Mouse (Mus musculus): ENCODE measurements around the gene P2ry10. TPM values are rescaled to one million over a fixed set of nuclear protein-coding genes. Genes with fewer than 3 reads are reported as not detected.
"Not testable (repeated sequence)": the region's sequence is repeated elsewhere in the genome, so short reads cannot be mapped to it uniquely, and the experiment has no call there.

P2ry10 gene
- total RNA-seq (2018; cell fraction: chromatin; rRNA removed): under 1 TPM in 2 of 26 experiments, not detected in 24; 0.22 to 0.49 TPM
- under 1 TPM; 0.15 to 0.99 (median 0.29) TPM for total RNA-seq (2018; cell fraction: cytosol; rRNA removed)
- 1 to 10 TPM in 1 of 26 experiments, under 1 TPM in 16, not detected in 9; 0.18 to 1.1 (median 0.37) TPM for total RNA-seq (2018; cell fraction: nucleus; rRNA removed)
- 0.16 to 0.76 TPM (median 0.25 TPM) in 3 replicates for polyA plus RNA-seq (2018)

GRCm38 (mm10) chrX:107088177-107088576, at the start of gene P2ry10:
TSS of gene P2ry10 (plus strand) at chrX:107088492.
- Histone ChIP-seq H3K36me3 (ENCODE audit: inconsistent target) (no peaks in the 10 kb centered on the region), H3K27ac (no peak within 1 kb of the TSS), H3K4me3 (ENCODE audit: inconsistent target) (no peak within 1 kb of the TSS), H3K79me2 (ENCODE audit: inconsistent target) (no peaks in the 10 kb centered on the region)
- WGBS (ENCODE audit: missing documents): 17% methylated on average over 3 of the region's 4 CpGs

DNA sequence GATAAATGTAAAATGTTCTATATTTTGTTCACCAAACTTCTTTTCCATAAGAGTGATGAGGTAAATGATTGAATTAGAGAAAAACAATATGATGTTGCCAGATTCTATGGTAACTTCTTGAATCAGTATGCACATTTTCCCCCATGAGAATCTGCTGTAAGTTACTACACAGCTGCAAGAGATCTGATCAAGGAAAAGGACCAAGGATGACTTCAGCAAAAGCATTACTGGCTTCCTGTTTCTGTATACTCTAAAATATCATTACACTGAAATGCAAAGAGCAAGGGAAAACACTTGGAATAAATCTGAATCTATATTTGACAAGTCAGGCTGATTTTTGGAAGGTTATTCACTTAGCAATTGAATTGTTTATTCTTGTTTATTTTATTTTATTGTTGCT, 49.1 kb upstream of the P2ry10 start:
- Histone ChIP-seq H3K27ac (no peak overlapping the region), H3K79me2 (ENCODE audit: inconsistent target) (no peaks in the 10 kb centered on the region), H3K4me3 (ENCODE audit: inconsistent target) (no peak overlapping the region), H3K36me3 (ENCODE audit: inconsistent target) (no peaks in the 10 kb centered on the region)

DNA sequence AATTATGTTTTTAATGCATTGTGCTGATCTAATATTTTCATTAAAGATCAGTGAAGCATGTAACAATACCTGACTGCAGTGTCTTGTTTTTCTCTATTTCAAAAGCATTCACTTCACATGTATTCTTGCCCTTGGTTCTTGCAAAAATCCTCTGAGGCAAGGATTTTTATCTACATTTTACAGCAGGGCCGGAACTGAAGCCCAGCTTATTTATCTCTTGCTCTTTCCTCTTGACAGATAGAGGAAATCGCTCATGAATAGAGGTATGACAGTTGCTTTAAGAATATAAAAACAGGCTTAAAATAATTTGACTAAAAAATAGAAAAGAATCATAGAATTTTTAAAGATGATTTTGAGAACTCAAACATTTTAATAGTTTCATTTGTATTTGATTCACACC, 48.7 kb upstream of the P2ry10 start:
- 50% methylated on average over 2 of the region's 2 CpGs for WGBS (ENCODE audit: missing documents)
- Histone ChIP-seq H3K27ac (no peak overlapping the region), H3K79me2 (ENCODE audit: inconsistent target) (no peaks in the 10 kb centered on the region), H3K36me3 (ENCODE audit: inconsistent target) (no peaks in the 10 kb centered on the region), H3K4me3 (ENCODE audit: inconsistent target) (no peak overlapping the region)

DNA sequence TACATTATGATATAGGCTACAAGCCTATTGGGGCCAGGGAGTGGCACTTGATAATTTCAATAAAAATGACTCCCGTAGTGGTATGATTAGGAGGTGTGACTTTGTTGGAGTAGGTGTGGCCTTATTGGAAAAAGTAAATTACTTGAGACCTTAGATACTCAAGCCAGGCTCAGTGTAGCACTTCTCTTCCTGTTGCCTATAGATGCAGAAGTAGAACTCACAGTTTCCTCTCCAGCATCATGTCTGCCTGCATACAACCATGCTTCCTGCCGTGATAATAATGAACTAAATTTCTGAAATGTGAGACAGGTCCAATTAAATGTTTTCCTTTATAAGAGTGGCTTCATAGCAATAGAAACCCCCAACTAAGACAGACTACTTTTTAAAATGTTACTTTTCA, 45.9 kb upstream of the P2ry10 start:
- no peak overlapping the region for H3K27ac ChIP-seq
- no peaks in the 10 kb centered on the region for H3K79me2 ChIP-seq (ENCODE audit: inconsistent target)
- WGBS (ENCODE audit: missing documents): 90% methylated on average over 2 of the region's 2 CpGs
- H3K4me3 ChIP-seq (ENCODE audit: inconsistent target): no peak overlapping the region
- H3K36me3 ChIP-seq (ENCODE audit: inconsistent target): no peaks in the 10 kb centered on the region

- H3K36me3 ChIP-seq (ENCODE audit: inconsistent target); H3K79me2 ChIP-seq (ENCODE audit: inconsistent target); H3K27ac ChIP-seq; H3K4me3 ChIP-seq (ENCODE audit: inconsistent target): not testable (repeated sequence)
- WGBS (ENCODE audit: missing documents): no CpG with 5 or more reads among the region's 2 CpGs
Measured at GRCm38 (mm10) chrX:107083407-107083806, 4.9 kb upstream of the P2ry10 start.

DNA sequence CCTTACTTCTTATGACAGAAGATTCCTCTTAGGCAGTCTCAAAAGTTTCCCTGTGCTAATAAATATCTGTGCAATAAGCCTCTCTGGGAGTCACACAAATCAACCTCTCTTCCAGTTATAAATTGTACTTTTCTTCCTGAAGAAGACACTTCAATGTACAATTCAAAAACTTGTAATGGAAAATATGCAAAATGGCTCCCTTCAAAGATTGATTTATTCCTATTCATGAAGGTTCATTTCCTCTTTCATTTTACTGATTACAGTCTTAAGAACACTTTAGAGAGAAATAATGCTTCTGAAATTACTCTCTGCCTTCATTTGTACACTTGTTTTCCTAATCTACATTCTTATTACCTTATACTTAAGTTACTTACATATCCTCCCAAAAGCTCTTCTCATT, 4.0 kb upstream of the P2ry10 start:
- Histone ChIP-seq H3K4me3 (ENCODE audit: inconsistent target) (no peak overlapping the region), H3K79me2 (ENCODE audit: inconsistent target) (no peaks in the 10 kb centered on the region), H3K27ac (no peak overlapping the region), H3K36me3 (ENCODE audit: inconsistent target) (no peaks in the 10 kb centered on the region)

GRCm38 (mm10) chrX:107089131-107089530, 839 bp downstream of the P2ry10 start:
- WGBS (ENCODE audit: missing documents): 43% methylated on average over 5 of the region's 5 CpGs
- no peak overlapping the region for H3K4me3 ChIP-seq (ENCODE audit: inconsistent target)
- no peaks in the 10 kb centered on the region for H3K79me2 ChIP-seq (ENCODE audit: inconsistent target)
- H3K36me3 ChIP-seq (ENCODE audit: inconsistent target): no peaks in the 10 kb centered on the region
- H3K27ac ChIP-seq: no peak overlapping the region

- Histone ChIP-seq H3K27ac (no peak overlapping the region), H3K4me3 (ENCODE audit: inconsistent target) (no peak overlapping the region), H3K36me3 (ENCODE audit: inconsistent target) (no peaks in the 10 kb centered on the region), H3K79me2 (ENCODE audit: inconsistent target) (no peaks in the 10 kb centered on the region)
- 30% methylated on average over 1 of the region's 1 CpGs for WGBS (ENCODE audit: missing documents)
Measured at GRCm38 (mm10) chrX:107089930-107090329, 1.6 kb downstream of the P2ry10 start.

GRCm38 (mm10) chrX:107095633-107096032, 7.3 kb downstream of the P2ry10 start:
- H3K36me3 ChIP-seq (ENCODE audit: inconsistent target): no peaks in the 10 kb centered on the region
- H3K27ac ChIP-seq: no peak overlapping the region
- H3K4me3 ChIP-seq (ENCODE audit: inconsistent target): no peak overlapping the region
- 45% methylated on average over 3 of the region's 3 CpGs for WGBS (ENCODE audit: missing documents)
- no peaks in the 10 kb centered on the region for H3K79me2 ChIP-seq (ENCODE audit: inconsistent target)

DNA sequence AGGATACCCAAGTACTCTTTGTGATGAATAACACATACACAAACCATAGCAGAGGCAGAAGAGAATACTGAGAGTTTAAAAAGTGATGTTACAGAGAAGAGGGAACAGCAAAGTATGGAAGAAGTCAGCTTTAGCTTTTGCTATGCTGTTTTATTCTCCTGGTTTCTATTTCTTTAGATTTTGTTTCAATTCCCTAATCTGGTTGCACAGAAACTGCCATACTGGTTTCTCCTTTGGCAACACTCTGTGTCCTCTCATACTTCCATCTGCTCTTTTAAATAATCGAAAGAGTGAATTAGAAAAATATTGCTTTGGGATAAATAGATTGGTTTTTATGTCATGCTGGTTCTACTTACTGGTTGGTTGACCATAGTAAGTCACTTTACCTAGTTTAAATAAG, 28.0 kb downstream of the P2ry10 start:
- H3K27ac ChIP-seq: no peak overlapping the region
- no peaks in the 10 kb centered on the region for H3K79me2 ChIP-seq (ENCODE audit: inconsistent target)
- 60% methylated on average over 1 of the region's 1 CpGs for WGBS (ENCODE audit: missing documents)
- no peaks in the 10 kb centered on the region for H3K36me3 ChIP-seq (ENCODE audit: inconsistent target)
- no peak overlapping the region for H3K4me3 ChIP-seq (ENCODE audit: inconsistent target)

- Histone ChIP-seq H3K27ac (no peak overlapping the region), H3K4me3 (ENCODE audit: inconsistent target) (no peak overlapping the region), H3K79me2 (ENCODE audit: inconsistent target) (no peaks in the 10 kb centered on the region), H3K36me3 (ENCODE audit: inconsistent target) (no peaks in the 10 kb centered on the region)
- 30% methylated on average over 1 of the region's 1 CpGs for WGBS (ENCODE audit: missing documents)
Measured at GRCm38 (mm10) chrX:107116987-107117386, 28.7 kb downstream of the P2ry10 start.

GRCm38 (mm10) chrX:107143184-107143583, 54.9 kb downstream of the P2ry10 start:
- Histone ChIP-seq H3K4me3 (ENCODE audit: inconsistent target) (no peak overlapping the region), H3K79me2 (ENCODE audit: inconsistent target) (no peaks in the 10 kb centered on the region), H3K27ac (peak overlapping the region; percentile 48), H3K36me3 (ENCODE audit: inconsistent target) (no peaks in the 10 kb centered on the region)
- WGBS (ENCODE audit: missing documents): 29% methylated on average over 3 of the region's 3 CpGs

- Histone ChIP-seq H3K79me2 (ENCODE audit: inconsistent target) (no peaks in the 10 kb centered on the region), H3K4me3 (ENCODE audit: inconsistent target) (no peak overlapping the region), H3K36me3 (ENCODE audit: inconsistent target) (no peaks in the 10 kb centered on the region), H3K27ac (peak overlapping the region; percentile 48)
- WGBS (ENCODE audit: missing documents): 22% methylated on average over 2 of the region's 2 CpGs
Measured at GRCm38 (mm10) chrX:107143930-107144329, 55.6 kb downstream of the P2ry10 start.

DNA sequence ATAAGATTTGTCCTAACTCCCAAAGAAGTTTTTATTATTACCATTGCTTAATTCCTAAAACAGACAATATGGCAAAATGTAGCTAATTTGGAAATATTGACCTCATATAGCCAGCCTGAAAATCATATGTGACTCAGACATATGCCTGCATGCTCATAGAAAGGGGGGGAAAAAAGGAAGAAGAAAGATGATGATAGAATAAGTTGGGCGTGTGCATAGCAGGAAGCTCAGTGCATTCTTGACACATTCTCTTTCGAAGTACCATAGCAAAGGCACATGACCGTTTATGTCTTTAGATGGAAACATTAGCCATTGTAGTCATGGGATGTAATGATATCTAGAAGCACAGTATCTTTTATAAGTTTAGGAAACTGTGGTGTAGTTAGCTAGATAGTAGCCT, 60.4 kb downstream of the P2ry10 start, which contains the start of gene P2ry10b:
TSS of gene P2ry10b (plus strand) at position 247 of the 400 bp plus-strand sequence.
- 36% methylated on average over 3 of the region's 3 CpGs for WGBS (ENCODE audit: missing documents)
- Histone ChIP-seq H3K27ac (peak within 1 kb of the TSS; percentile 80), H3K79me2 (ENCODE audit: inconsistent target) (peaks cover 18% of the 10 kb centered on the region), H3K4me3 (ENCODE audit: inconsistent target) (peak within 1 kb of the TSS; percentile 34), H3K36me3 (ENCODE audit: inconsistent target) (no peaks in the 10 kb centered on the region)

- Histone ChIP-seq H3K79me2 (ENCODE audit: inconsistent target) (peaks cover 25% of the 10 kb centered on the region), H3K4me3 (ENCODE audit: inconsistent target) (peak overlapping the region; percentile 34), H3K27ac (peak overlapping the region; percentile 80), H3K36me3 (ENCODE audit: inconsistent target) (no peaks in the 10 kb centered on the region)
- 23% methylated on average over 4 of the region's 4 CpGs for WGBS (ENCODE audit: missing documents)
Measured at GRCm38 (mm10) chrX:107149391-107149993, 61.2 kb downstream of the P2ry10 start.

DNA sequence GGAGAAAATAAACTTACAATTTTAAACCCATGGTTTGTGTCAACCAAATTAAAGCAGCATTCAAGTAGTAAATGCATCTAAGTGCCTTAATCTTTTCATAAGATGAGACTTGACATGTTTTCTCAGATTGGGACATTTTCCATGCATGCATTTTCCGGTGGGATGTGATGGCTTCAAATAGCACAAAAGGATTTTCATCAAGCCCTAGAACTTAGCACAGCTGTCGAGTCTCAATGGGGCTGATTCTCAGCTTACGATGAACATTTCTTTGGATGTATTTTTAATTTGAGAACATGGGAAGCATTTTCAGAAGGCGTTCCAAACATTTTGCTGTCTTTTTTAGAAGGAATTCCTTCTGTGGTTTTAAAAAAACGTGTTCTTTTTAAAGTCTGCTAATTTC, 61.7 kb downstream of the P2ry10 start:
- peaks cover 27% of the 10 kb centered on the region for H3K79me2 ChIP-seq (ENCODE audit: inconsistent target)
- H3K4me3 ChIP-seq (ENCODE audit: inconsistent target): peak overlapping the region; percentile 34

More for the DNA sequence above, 61.7 kb downstream of the P2ry10 start:
- no peaks in the 10 kb centered on the region for H3K36me3 ChIP-seq (ENCODE audit: inconsistent target)
- 13% methylated on average over 3 of the region's 5 CpGs for WGBS (ENCODE audit: missing documents)
- peak overlapping the region; percentile 80 for H3K27ac ChIP-seq
